Mouse (Mus musculus) stomach, postnatal 0 days (tissue): ENCODE measurements around the gene Pxn. TPM values are rescaled to one million over a fixed set of nuclear protein-coding genes. Genes with fewer than 3 reads are reported as not detected.
A peak's percentile ranks its signal among the peaks of the same experiment; 100 is the strongest.

Experiments used
- ATAC-seq: fragments of 200-750 bp; cut with Nextera tagmentation; 2 replicates; pipeline ENCODE4 v1.8.0; 2017; ENCODE audit not compliant: low FRiP score, low TSS enrichment
- DNase-seq: peaks from one replicate; pipeline ENCODE4 v3.0.0-alpha.2; 2016; ENCODE audit warnings: low spot score
- H3K27ac ChIP-seq: fragments of 300-500 bp; sonication (generic); replicated peaks from 2 replicates; pipeline ENCODE4 v1.5.1; 2014; ENCODE audit warnings: mild to moderate bottlenecking, control low read depth
- H3K27me3 ChIP-seq: fragments of 300-500 bp; sonication (generic); 2 replicates; pipeline ENCODE4 v1.6.1; 2014; ENCODE audit warnings: low read length; ENCODE audit not compliant: control insufficient read depth, insufficient read depth
- H3K36me3 ChIP-seq: fragments of 300-500 bp; sonication (generic); 2 replicates; pipeline ENCODE4 v1.6.1; 2014; ENCODE audit warnings: low read length, mixed read lengths; ENCODE audit not compliant: control insufficient read depth, insufficient read depth
- H3K4me1 ChIP-seq: fragments of 300-500 bp; sonication (generic); replicated peaks from 2 replicates; pipeline ENCODE4 v1.6.1; 2014; ENCODE audit warnings: antibody characterized with exemption; ENCODE audit not compliant: control insufficient read depth, insufficient read depth
- H3K4me2 ChIP-seq: fragments of 300-500 bp; sonication (generic); replicated peaks from 2 replicates; pipeline ENCODE4 v1.6.1; 2014; ENCODE audit warnings: low read depth, mild to moderate bottlenecking, control low read depth, moderate library complexity
- H3K4me3 ChIP-seq: fragments of 300-500 bp; sonication (generic); 2 replicates; pipeline ENCODE4 v1.5.1; 2014; ENCODE audit warnings: low read depth, low read length, control low read depth
- H3K9ac ChIP-seq: fragments of 300-500 bp; sonication (generic); 2 replicates; pipeline ENCODE4 v1.6.1; 2014; ENCODE audit warnings: mild to moderate bottlenecking, low read length, control low read depth, mixed read lengths
- H3K9me3 ChIP-seq: fragments of 300-500 bp; sonication (generic); 2 replicates; pipeline ENCODE4 v1.6.1; 2016; ENCODE audit warnings: low read length; ENCODE audit not compliant: control insufficient read depth
- CTCF ChIP-seq: IDR thresholded peaks from 2 replicates; pipeline ENCODE4 v1.5.1; 2016; ENCODE audit warnings: antibody characterized with exemption, low read depth, mild to moderate bottlenecking, moderate library complexity
- EP300 ChIP-seq: optimal IDR thresholded peaks from 2 replicates; pipeline ENCODE3; 2016; ENCODE audit warnings: antibody characterized with exemption
- WGBS: fragments of 180-500 bp; shearing (Covaris S2); extraction: QIAGEN DNeasy Blood & Tissue Kit; methylation state at CpG from one replicate; pipeline ENCODE4 v1.1.7; 2014; 5-methylcytosine and 5-hydroxymethylcytosine counted together
- polyA plus RNA-seq: library from polyadenylated mRNA; unstranded; fragments of >200 nt; fragmentation: Nextera tagmentation; extraction: Ambion mirVana; gene quantifications from 2 replicates; pipeline ENCODE4 v1.2.1, GENCODE M21; 2015

Gene Pxn
- polyA plus RNA-seq, 1 experiment from 2014 or later: 21.1 TPM

GRCm38 (mm10) chr5:115524471-115524870 is 18.0 kb downstream of the Pxn start:
- ATAC-seq (no peak), DNase-seq (no peak)
- H3K4me2 ChIP-seq: no peak overlapping the region; the same call in 1 of the 2 replicates
- peaks cover 10% of the 10 kb centered on the region; the same call in 1 of the 2 replicates for H3K4me1 ChIP-seq
- 0 out of 2 replicates have a peak overlapping the region, but pooled peaks have one; percentile 31 for H3K9ac ChIP-seq
- H3K27ac ChIP-seq: peak overlapping the region; percentile 63; the same call in 1 of the 2 replicates
- H3K36me3 ChIP-seq: no peaks in the 10 kb centered on the region
- TF ChIP-seq EP300 (no peak), CTCF (no peak)
- H3K27me3 ChIP-seq: no peaks in the 10 kb centered on the region
- 58% methylated on average over 12 of the region's 12 CpGs for WGBS
- H3K9me3 ChIP-seq: no peaks in the 10 kb centered on the region
- no peak overlapping the region for H3K4me3 ChIP-seq

GRCm38 (mm10) chr5:115525416-115525815 is 18.9 kb downstream of the Pxn start:
- no peak overlapping the region for H3K9ac ChIP-seq
- peaks cover 17% of the 10 kb centered on the region; the same call in 1 of the 2 replicates for H3K4me1 ChIP-seq
- no peak overlapping the region for H3K4me2 ChIP-seq
- WGBS: 89% methylated on average over 4 of the region's 4 CpGs
- H3K27me3 ChIP-seq: no peaks in the 10 kb centered on the region
- TF ChIP-seq EP300 (no peak), CTCF (no peak)
- no peak for ATAC-seq
- no peaks in the 10 kb centered on the region for H3K36me3 ChIP-seq
- H3K27ac ChIP-seq: 0 out of 2 replicates have a peak overlapping the region, but pooled peaks have one; percentile 40
- DNase-seq: no peak
- H3K9me3 ChIP-seq: no peaks in the 10 kb centered on the region
- H3K4me3 ChIP-seq: no peak overlapping the region

GRCm38 (mm10) chr5:115525943-115526342 is 19.5 kb downstream of the Pxn start:
- H3K9me3 ChIP-seq: no peaks in the 10 kb centered on the region
- H3K9ac ChIP-seq: no peak overlapping the region
- DNase-seq (no peak), ATAC-seq (no peak)
- TF ChIP-seq EP300: no peak
- 0 out of 2 replicates have a peak overlapping the region, but pooled peaks have one; percentile 30 for H3K27ac ChIP-seq
- H3K4me2 ChIP-seq: no peak overlapping the region
- no peaks in the 10 kb centered on the region for H3K27me3 ChIP-seq
- H3K4me3 ChIP-seq: no peak overlapping the region
- H3K36me3 ChIP-seq: no peaks in the 10 kb centered on the region
- H3K4me1 ChIP-seq: peaks cover 22% of the 10 kb centered on the region; the same call in 1 of the 2 replicates
- WGBS: 53% methylated on average over 9 of the region's 9 CpGs

- Histone ChIP-seq H3K27ac (0 out of 2 replicates have a peak overlapping the region, but pooled peaks have one; percentile 30), H3K4me2 (no peak overlapping the region), H3K36me3 (no peaks in the 10 kb centered on the region), H3K27me3 (no peaks in the 10 kb centered on the region), H3K4me3 (no peak overlapping the region), H3K9me3 (no peaks in the 10 kb centered on the region), H3K9ac (no peak overlapping the region), H3K4me1 (peaks cover 29% of the 10 kb centered on the region)
- no peak for TF ChIP-seq EP300
- no peak for TF ChIP-seq CTCF
- ATAC-seq (no peak), DNase-seq (no peak)
- 81% methylated on average over 17 of the region's 17 CpGs for WGBS
Observed at GRCm38 (mm10) chr5:115526456-115527202, 20.2 kb downstream of the Pxn start.

- no peak overlapping the region for H3K9ac ChIP-seq
- no peak overlapping the region for H3K4me3 ChIP-seq
- no peaks in the 10 kb centered on the region for H3K36me3 ChIP-seq
- H3K9me3 ChIP-seq: no peaks in the 10 kb centered on the region
- ATAC-seq: no peak
- no peak for DNase-seq
- no peak overlapping the region for H3K27ac ChIP-seq
- no peak overlapping the region for H3K4me2 ChIP-seq
- H3K27me3 ChIP-seq: no peaks in the 10 kb centered on the region
- no peak for TF ChIP-seq CTCF
- no peak for TF ChIP-seq EP300
- H3K4me1 ChIP-seq: peaks cover 35% of the 10 kb centered on the region
- 69% methylated on average over 5 of the region's 5 CpGs for WGBS
Observed at GRCm38 (mm10) chr5:115528128-115528527, 21.7 kb downstream of the Pxn start.

GRCm38 (mm10) chr5:115529364-115529741 is 22.9 kb downstream of the Pxn start:
- H3K9me3 ChIP-seq: no peaks in the 10 kb centered on the region
- H3K9ac ChIP-seq: no peak overlapping the region
- H3K4me1 ChIP-seq: peaks cover 38% of the 10 kb centered on the region
- ATAC-seq: no peak
- DNase-seq: no peak
- WGBS: 40% methylated on average over 8 of the region's 8 CpGs
- no peaks in the 10 kb centered on the region for H3K36me3 ChIP-seq
- H3K4me3 ChIP-seq: no peak overlapping the region
- TF ChIP-seq EP300: no peak
- TF ChIP-seq CTCF: no peak
- no peak overlapping the region; the same call in 1 of the 2 replicates for H3K4me2 ChIP-seq
- no peaks in the 10 kb centered on the region for H3K27me3 ChIP-seq
- peak overlapping the region; percentile 78 for H3K27ac ChIP-seq
